Mouse (Mus musculus) frontal cortex, postnatal 25 days (tissue): ENCODE results near the gene Olfr870.
"Not testable (repeated sequence)": the region's sequence is repeated elsewhere in the genome, so short reads cannot be mapped to it uniquely, and the experiment has no call there.

Source experiments
- DNase-seq, 2 experiments: peaks; one replicate each; pipeline ENCODE4 v3.0.0; 2022; ENCODE audit warnings: low spot score in 2 of 2

Olfr870 gene

GRCm38 (mm10) chr9:20173957-20174356 lies at the start of gene Olfr870:
Gene Olfr870 (minus strand): TSS chr9:20174057.
- no peak for DNase-seq

GRCm38 (mm10) chr9:20211907-20212306 lies 38.0 kb upstream of the Olfr870 start, which contains the start of gene Olfr871:
Gene Olfr871 (plus strand): TSS chr9:20212207.
- no peak for DNase-seq

GRCm38 (mm10) chr9:20211477-20211876 lies 37.6 kb upstream of the Olfr870 start:
- DNase-seq, result no peak

GRCm38 (mm10) chr9:20210812-20211211 lies 37.0 kb upstream of the Olfr870 start:
- no peak for DNase-seq

GRCm38 (mm10) chr9:20203413-20203984 lies 29.6 kb upstream of the Olfr870 start:
- not testable (repeated sequence) for DNase-seq

- no peak for DNase-seq
These were observed 28.3 kb upstream of the Olfr870 start for GRCm38 (mm10) chr9:20202131-20202530.

- no peak for DNase-seq
These were observed 5.6 kb upstream of the Olfr870 start for GRCm38 (mm10) chr9:20179463-20179862.

- no peak for DNase-seq
These were observed 24.2 kb downstream of the Olfr870 start for GRCm38 (mm10) chr9:20149706-20150105.

- no peak for DNase-seq
These were observed 45.1 kb downstream of the Olfr870 start, which contains the start of gene Olfr869 for GRCm38 (mm10) chr9:20128709-20129108. Gene Olfr869 (plus strand): TSS chr9:20129009.
